Comparison of ENCODE assay signal across 12 mouse cellular contexts in genomic region chr16:51937298-51937697, GRCm38 (mm10).
DNase-seq lines count a peak whose midpoint lies in the region; ATAC-seq lines count a peak whose summit lies in the region.
"Had no signal": no experiment of that assay in that cellular context is flagged by ENCODE, and none has a peak within 500 bp of the region (broad histone marks: within the 10 kb centered on the region; RNA-seq: fewer than 3 reads in every experiment).

No protein-coding gene starts in this region.

- peak; percentile 79; the same call in 1 of the 2 replicates for ATAC-seq in hindbrain, embryonic 14.5 days (ENCODE audit: low FRiP score)
- no peak for ATAC-seq in hindbrain, embryonic 12.5 days (ENCODE audit: low FRiP score)
- ATAC-seq in embryonic facial prominence, embryonic 14.5 days (ENCODE audit: low read depth): peak; percentile 72
- ATAC-seq in monocyte, adult 5-6 weeks (replicated peaks; ENCODE audit: insufficient number of reproducible peaks, low FRiP score, low TSS enrichment, poor library complexity, severe bottlenecking): no peak

- H3K4me1 ChIP-seq in hindbrain, embryonic 14.5 days (replicated peaks; ENCODE audit: control insufficient read depth, insufficient read depth, low read length): no peaks in the 10 kb centered on the region
- H3K4me1 ChIP-seq in hindbrain, embryonic 12.5 days: no peaks in the 10 kb centered on the region
- no peaks in the 10 kb centered on the region for H3K4me1 ChIP-seq in embryonic facial prominence, embryonic 14.5 days (ENCODE audit: control insufficient read depth, insufficient read depth, low read length)
- H3K4me1 ChIP-seq: neural tube, embryonic 13.5 days had no signal

- peak; percentile 51 for DNase-seq in hindbrain, embryonic 14.5 days (ENCODE audit: low spot score)
- DNase-seq in embryonic facial prominence, embryonic 14.5 days (ENCODE audit: low spot score): peak; percentile 76
- peak; percentile 34 to 60 for DNase-seq in layer of hippocampus, postnatal 25 days (ENCODE audit: extremely low spot score in 1 of 2, low spot score in 1 of 2)
- peak; percentile 25 to 40 for DNase-seq in right cerebral cortex, postnatal 36 days (ENCODE audit: low spot score in 2 of 2)
- no peak for DNase-seq in thymus, postnatal 10 days (ENCODE audit: low spot score in 2 of 2)
- DNase-seq in spleen, adult 12 weeks (ENCODE audit: low spot score): no peak
- DNase-seq: kidney, adult 2 months; lung, embryonic 14.5 days; thymus, postnatal 36 days had no signal

- H3K4me3 ChIP-seq in hindbrain, embryonic 14.5 days (replicated peaks; ENCODE audit: low read length): no peak overlapping the region
- H3K4me3 ChIP-seq in hindbrain, embryonic 12.5 days: no peak overlapping the region
- no peak overlapping the region for H3K4me3 ChIP-seq in embryonic facial prominence, embryonic 14.5 days (ENCODE audit: low read depth, low read length)
- H3K4me3 ChIP-seq: neural tube, embryonic 13.5 days had no signal

- H3K9ac ChIP-seq in hindbrain, embryonic 14.5 days: no peak overlapping the region
- H3K9ac ChIP-seq in hindbrain, embryonic 12.5 days: no peak overlapping the region
- H3K9ac ChIP-seq in embryonic facial prominence, embryonic 14.5 days (ENCODE audit: low read depth, low read length): no peak overlapping the region
- H3K9ac ChIP-seq: lung, embryonic 14.5 days; neural tube, embryonic 13.5 days had no signal

- WGBS in hindbrain, embryonic 14.5 days: 83% methylated on average over 9 of the region's 9 CpGs
- WGBS in hindbrain, embryonic 12.5 days: 82% methylated on average over 9 of the region's 9 CpGs
- 67% methylated on average over 9 of the region's 9 CpGs for WGBS in embryonic facial prominence, embryonic 14.5 days

- H3K27ac ChIP-seq in hindbrain, embryonic 14.5 days: no peak overlapping the region
- no peak overlapping the region for H3K27ac ChIP-seq in hindbrain, embryonic 12.5 days
- H3K27ac ChIP-seq in embryonic facial prominence, embryonic 14.5 days (replicated peaks; ENCODE audit: low read depth, low read length): no peak overlapping the region
- H3K27ac ChIP-seq: neural tube, embryonic 13.5 days had no signal

- H3K9me3 ChIP-seq in hindbrain, embryonic 14.5 days (ENCODE audit: control insufficient read depth, low read length): no peaks in the 10 kb centered on the region
- H3K9me3 ChIP-seq in hindbrain, embryonic 12.5 days (replicated peaks): no peaks in the 10 kb centered on the region
- H3K9me3 ChIP-seq in embryonic facial prominence, embryonic 14.5 days (ENCODE audit: control insufficient read depth, low read length): no peaks in the 10 kb centered on the region
- H3K9me3 ChIP-seq: neural tube, embryonic 13.5 days had no signal

- no peaks in the 10 kb centered on the region for H3K36me3 ChIP-seq in hindbrain, embryonic 14.5 days (replicated peaks; ENCODE audit: control insufficient read depth, insufficient read depth)
- no peaks in the 10 kb centered on the region for H3K36me3 ChIP-seq in hindbrain, embryonic 12.5 days
- no peaks in the 10 kb centered on the region for H3K36me3 ChIP-seq in embryonic facial prominence, embryonic 14.5 days (ENCODE audit: control insufficient read depth, insufficient read depth, low read length)
- H3K36me3 ChIP-seq: neural tube, embryonic 13.5 days had no signal

- no peaks in the 10 kb centered on the region for H3K27me3 ChIP-seq in hindbrain, embryonic 14.5 days (ENCODE audit: control insufficient read depth, insufficient read depth, low read length)
- no peaks in the 10 kb centered on the region for H3K27me3 ChIP-seq in hindbrain, embryonic 12.5 days
- no peaks in the 10 kb centered on the region for H3K27me3 ChIP-seq in embryonic facial prominence, embryonic 14.5 days (replicated peaks; ENCODE audit: control insufficient read depth, insufficient read depth, low read length)
- H3K27me3 ChIP-seq: neural tube, embryonic 13.5 days had no signal

- no peak overlapping the region for H3K4me2 ChIP-seq in hindbrain, embryonic 14.5 days (replicated peaks)
- no peak overlapping the region for H3K4me2 ChIP-seq in hindbrain, embryonic 12.5 days (replicated peaks)
- no peak overlapping the region for H3K4me2 ChIP-seq in embryonic facial prominence, embryonic 14.5 days (ENCODE audit: low read depth, low read length)
- H3K4me2 ChIP-seq: lung, embryonic 14.5 days; neural tube, embryonic 13.5 days had no signal

Comparison
In these comparisons a context has a peak if more than half of its experiments do, and no peak if none do; other contexts are left out.
1. ATAC-seq: peak in hindbrain, embryonic 14.5 days (single experiment) and embryonic facial prominence, embryonic 14.5 days (single experiment); none in hindbrain, embryonic 12.5 days (single experiment) and monocyte, adult 5-6 weeks (single experiment).
2. DNase-seq: peak in hindbrain, embryonic 14.5 days (single experiment), embryonic facial prominence, embryonic 14.5 days (single experiment), layer of hippocampus, postnatal 25 days (2 of 2) and right cerebral cortex, postnatal 36 days (2 of 2); none in thymus, postnatal 10 days (0 of 2) and spleen, adult 12 weeks (single experiment).